Mouse (Mus musculus) ES-Bruce4 (cell line): ENCODE measurements around the gene Ldlr.

ENCODE experiments used
- CTCF ChIP-seq: IDR thresholded peaks from one replicate; pipeline ENCODE4 v1.8.1; 2011; ENCODE audit warnings: low read depth, low read length
- EP300 ChIP-seq: IDR thresholded peaks from 2 replicates; pipeline ENCODE4 v1.6.1; 2011; ENCODE audit warnings: low read depth, low read length; ENCODE audit not compliant: insufficient read depth

DNA sequence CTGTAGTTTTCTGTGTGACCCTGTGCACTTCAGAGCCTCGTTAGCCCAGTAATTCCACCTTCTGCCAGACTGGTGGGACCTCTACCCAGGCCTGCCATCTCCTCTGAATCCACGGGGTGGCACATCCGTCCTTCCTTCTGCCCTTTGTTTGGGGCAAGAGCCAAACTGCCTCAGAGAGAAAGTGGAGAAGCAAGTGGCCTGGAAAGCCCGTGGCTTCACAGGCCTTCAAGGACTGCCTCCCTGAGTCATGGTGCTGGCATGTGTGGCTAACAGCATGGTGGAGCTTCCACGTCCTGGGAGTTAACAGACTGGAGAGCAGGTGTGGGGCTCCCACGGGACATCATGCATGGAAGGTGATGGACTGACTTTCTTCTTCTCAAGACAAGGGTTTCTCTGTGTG lies 28.1 kb downstream of the Ldlr start:
- no peak for TF ChIP-seq CTCF
- no peak for TF ChIP-seq EP300
